Mouse (Mus musculus) hindbrain, postnatal 0 days (tissue): Measurements from ENCODE around the gene Fam171a2. TPM values are rescaled to one million over a fixed set of nuclear protein-coding genes. Genes with fewer than 3 reads are reported as not detected.
A peak's percentile ranks its signal among the peaks of the same experiment; 100 is the strongest.

Source experiments
- ATAC-seq: fragments of 200-750 bp; cut with Nextera tagmentation; 2 replicates; pipeline ENCODE4 v1.8.0; 2017; ENCODE audit warnings: mild to moderate bottlenecking, moderate TSS enrichment, moderate library complexity
- DNase-seq: peaks from one replicate; pipeline ENCODE4 v3.0.0-alpha.2; 2015; ENCODE audit warnings: low spot score
- H3K27ac ChIP-seq: fragments of 300-500 bp; sonication (generic); 2 replicates; pipeline ENCODE4 v1.5.1; 2014; ENCODE audit warnings: mild to moderate bottlenecking
- H3K27me3 ChIP-seq: fragments of 300-500 bp; sonication (generic); 2 replicates; pipeline ENCODE4 v1.6.1; 2014; ENCODE audit warnings: low read length, mixed read lengths; ENCODE audit not compliant: insufficient read depth
- H3K36me3 ChIP-seq: fragments of 300-500 bp; sonication (generic); 2 replicates; pipeline ENCODE4 v1.6.1; 2014; ENCODE audit warnings: low read length, mixed read lengths; ENCODE audit not compliant: insufficient read depth
- H3K4me1 ChIP-seq: fragments of 300-500 bp; sonication (generic); 2 replicates; pipeline ENCODE4 v1.6.1; 2014; ENCODE audit warnings: antibody characterized with exemption, low read length, mixed read lengths; ENCODE audit not compliant: insufficient read depth
- H3K4me2 ChIP-seq: fragments of 300-500 bp; sonication (generic); 2 replicates; pipeline ENCODE4 v1.6.1; 2014; ENCODE audit warnings: low read depth, mild to moderate bottlenecking, low read length, moderate library complexity, mixed read lengths
- H3K4me3 ChIP-seq: fragments of 300-500 bp; sonication (generic); 2 replicates; pipeline ENCODE4 v1.5.1; 2014; ENCODE audit warnings: low read length
- H3K9ac ChIP-seq: fragments of 300-500 bp; sonication (generic); replicated peaks from 2 replicates; pipeline ENCODE4 v1.6.1; 2014; ENCODE audit warnings: mild to moderate bottlenecking, low read length, moderate library complexity, mixed read lengths
- H3K9me3 ChIP-seq: fragments of 300-500 bp; sonication (generic); 2 replicates; pipeline ENCODE4 v1.6.1; 2016; ENCODE audit warnings: low read length, mixed read lengths
- CTCF ChIP-seq: IDR thresholded peaks from 2 replicates; pipeline ENCODE4 v1.5.1; 2016; ENCODE audit warnings: antibody characterized with exemption, control low read depth, low read depth
- WGBS: fragments of 180-500 bp; shearing (Covaris S2); extraction: QIAGEN DNeasy Blood & Tissue Kit; methylation state at CpG from one replicate; pipeline ENCODE4 v1.1.7; 2014; 5-methylcytosine and 5-hydroxymethylcytosine counted together
- polyA plus RNA-seq: library from polyadenylated mRNA; unstranded; fragments of >200 nt; fragmentation: Nextera tagmentation; extraction: Ambion mirVana; gene quantifications from 2 replicates; pipeline ENCODE4 v1.2.1, GENCODE M21; 2015
- total RNA-seq: library from RNA; depleted of rRNA; stranded (reverse); fragments of >200 nt; gene quantifications from 2 replicates; pipeline ENCODE4 v1.2.3, GENCODE M21; 2014

The Fam171a2 gene
- total and polyA plus RNA-seq, 2 experiments from 2014 or later, result 20.6 to 546 TPM

- no peak overlapping the region for H3K4me3 ChIP-seq
- no peaks in the 10 kb centered on the region for H3K27me3 ChIP-seq
- peaks cover 16% of the 10 kb centered on the region for H3K4me1 ChIP-seq
- 75% methylated on average over 3 of the region's 3 CpGs for WGBS
- ATAC-seq, result no peak
- no peak for DNase-seq
- no peaks in the 10 kb centered on the region for H3K9me3 ChIP-seq
- H3K27ac ChIP-seq, result no peak overlapping the region
- H3K36me3 ChIP-seq, result peaks cover 17% of the 10 kb centered on the region
- H3K9ac ChIP-seq, result no peak overlapping the region
- TF ChIP-seq CTCF, result no peak
- H3K4me2 ChIP-seq, result no peak overlapping the region
Measured at GRCm38 (mm10) chr11:102431728-102432114, 15.8 kb downstream of the Fam171a2 start.

- peaks cover 13% of the 10 kb centered on the region for H3K36me3 ChIP-seq
- peak overlapping the region; percentile 56 for H3K4me3 ChIP-seq
- peak; percentile 90 for DNase-seq
- H3K27me3 ChIP-seq, result no peaks in the 10 kb centered on the region
- H3K9ac ChIP-seq, result peak overlapping the region; percentile 64
- ATAC-seq, result peak; percentile 30; the same call in 1 of the 2 replicates
- WGBS, result 0% methylated on average over 7 of the region's 7 CpGs
- H3K4me2 ChIP-seq, result peak overlapping the region; percentile 92
- peak; percentile 82 for TF ChIP-seq CTCF
- peak overlapping the region; percentile 70 for H3K27ac ChIP-seq
- H3K4me1 ChIP-seq, result peaks cover 16% of the 10 kb centered on the region
- H3K9me3 ChIP-seq, result no peaks in the 10 kb centered on the region
Measured at GRCm38 (mm10) chr11:102431018-102431645, 16.4 kb downstream of the Fam171a2 start.

- no peak for TF ChIP-seq CTCF
- Histone ChIP-seq H3K27ac (peak within 1 kb of the TSS; percentile 70), H3K4me1 (peaks cover 16% of the 10 kb centered on the region), H3K36me3 (peaks cover 7% of the 10 kb centered on the region), H3K9ac (peak within 1 kb of the TSS; percentile 64), H3K4me3 (peak within 1 kb of the TSS; percentile 56), H3K9me3 (no peaks in the 10 kb centered on the region), H3K27me3 (no peaks in the 10 kb centered on the region), H3K4me2 (peak within 1 kb of the TSS; percentile 92)
- peak; percentile 92 for ATAC-seq
- WGBS, result under 1% methylated on average over 29 of the region's 29 CpGs
- DNase-seq, result peak; percentile 96
Measured at GRCm38 (mm10) chr11:102430121-102431017, 17.1 kb downstream of the Fam171a2 start, which contains the start of gene Grn. TSS of gene Grn (plus strand) at chr11:102430315.

GRCm38 (mm10) chr11:102429551-102429950 lies 17.9 kb downstream of the Fam171a2 start:
- peak overlapping the region; percentile 92 for H3K4me2 ChIP-seq
- H3K27me3 ChIP-seq, result no peaks in the 10 kb centered on the region
- no peaks in the 10 kb centered on the region for H3K9me3 ChIP-seq
- WGBS, result 40% methylated on average over 3 of the region's 3 CpGs
- H3K27ac ChIP-seq, result peak overlapping the region; percentile 41; the same call in 1 of the 2 replicates
- H3K36me3 ChIP-seq, result no peaks in the 10 kb centered on the region; the same call in 1 of the 2 replicates
- H3K4me1 ChIP-seq, result peaks cover 16% of the 10 kb centered on the region
- ATAC-seq, result no peak
- TF ChIP-seq CTCF, result no peak
- peak overlapping the region; percentile 56 for H3K4me3 ChIP-seq
- no peak for DNase-seq
- peak overlapping the region; percentile 64 for H3K9ac ChIP-seq

GRCm38 (mm10) chr11:102428981-102429540 lies 18.4 kb downstream of the Fam171a2 start:
- DNase-seq, result no peak

DNA sequence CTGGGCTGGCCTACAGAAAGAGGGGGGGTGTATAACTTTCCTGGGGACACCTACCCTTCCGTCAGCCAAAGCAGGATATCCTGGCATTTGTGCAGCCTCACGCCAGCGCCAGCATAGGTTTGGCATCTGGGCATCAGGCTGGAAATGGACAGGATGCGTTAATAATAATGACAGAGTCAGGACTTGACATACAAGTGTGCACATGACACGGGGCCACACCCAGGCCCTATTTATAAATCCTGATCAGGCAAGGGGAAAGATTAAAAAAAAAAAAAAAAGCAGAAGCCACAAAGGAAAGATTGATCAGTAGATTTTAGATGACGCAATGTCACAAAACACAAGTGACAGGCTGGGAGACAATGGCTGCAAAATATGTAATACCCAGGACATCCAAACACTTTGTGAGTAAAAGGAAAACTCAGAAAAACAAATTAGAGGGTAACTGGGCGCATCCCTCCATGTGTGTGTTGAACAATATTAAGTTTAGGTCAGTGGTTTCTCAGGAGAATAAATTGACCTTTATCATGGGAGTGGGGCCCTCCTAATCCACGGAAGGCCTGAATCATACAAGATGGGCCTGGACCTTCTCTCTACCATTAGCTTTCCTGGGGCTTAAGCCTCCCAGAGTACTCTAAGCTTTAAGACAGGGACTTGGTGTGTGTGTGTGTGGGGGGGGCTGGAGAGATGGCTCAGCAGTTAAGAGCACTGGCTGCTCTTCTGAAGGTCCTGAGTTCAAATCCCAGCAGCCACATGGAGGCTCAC lies 21.7 kb downstream of the Fam171a2 start:
- no peaks in the 10 kb centered on the region for H3K36me3 ChIP-seq
- no peak overlapping the region for H3K4me3 ChIP-seq
- no peak overlapping the region for H3K9ac ChIP-seq
- no peak overlapping the region for H3K4me2 ChIP-seq
- DNase-seq (no peak), ATAC-seq (no peak)
- no peaks in the 10 kb centered on the region for H3K27me3 ChIP-seq
- no peaks in the 10 kb centered on the region for H3K9me3 ChIP-seq
- TF ChIP-seq CTCF, result no peak
- H3K27ac ChIP-seq, result no peak overlapping the region
- peaks cover 8% of the 10 kb centered on the region for H3K4me1 ChIP-seq
- WGBS, result 86% methylated on average over 8 of the region's 8 CpGs

More at GRCm38 (mm10) chr11:102428981-102429540, 18.4 kb downstream of the Fam171a2 start:
- Histone ChIP-seq H3K4me3 (no peak overlapping the region), H3K27ac (no peak overlapping the region), H3K9me3 (no peaks in the 10 kb centered on the region), H3K9ac (no peak overlapping the region), H3K4me1 (peaks cover 16% of the 10 kb centered on the region), H3K4me2 (peak overlapping the region; percentile 92; the same call in 1 of the 2 replicates), H3K36me3 (no peaks in the 10 kb centered on the region), H3K27me3 (no peaks in the 10 kb centered on the region)
- TF ChIP-seq CTCF, result no peak
- whole genome bisulfite sequencing, result 68% methylated on average over 8 of the region's 8 CpGs
- ATAC-seq, result no peak
